Mouse (Mus musculus): Measurements from ENCODE around the gene Ccdc62.

Ccdc62 gene

GRCm38 (mm10) chr5:123935931-123936330 lies 5.5 kb downstream of the Ccdc62 start:
- DNase-seq (ENCODE audit: low spot score in 2 of 2), result no peak

GRCm38 (mm10) chr5:123938479-123938878 lies 8.0 kb downstream of the Ccdc62 start:
- DNase-seq (ENCODE audit: low spot score in 2 of 2), result no peak

DNA sequence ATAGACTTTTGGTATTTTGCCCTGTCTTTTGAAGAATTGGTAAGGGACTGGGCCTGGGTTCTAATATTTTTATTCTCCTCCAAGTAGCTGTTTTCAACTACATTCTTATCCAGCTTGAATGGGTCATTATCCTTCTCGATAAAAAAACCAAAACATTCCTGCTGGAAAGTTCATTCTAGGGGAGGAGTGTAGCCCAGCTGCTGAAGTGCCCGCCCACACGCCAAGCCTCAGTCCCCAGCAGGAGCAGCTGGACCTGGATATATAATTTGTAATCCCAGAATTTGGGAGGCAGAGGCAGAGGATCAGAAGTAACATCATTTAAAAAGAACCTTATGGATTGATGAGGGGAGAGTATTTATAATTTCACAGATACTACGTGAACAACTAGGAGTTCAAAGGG lies 16.1 kb downstream of the Ccdc62 start:
- DNase-seq (ENCODE audit: low spot score in 2 of 2), result no peak

GRCm38 (mm10) chr5:123947041-123947761 lies 16.7 kb downstream of the Ccdc62 start:
- peak in 1 of 2 experiments; percentile 42 for DNase-seq (ENCODE audit: low spot score in 2 of 2)

GRCm38 (mm10) chr5:123952365-123953045 lies 22.0 kb downstream of the Ccdc62 start:
- DNase-seq (ENCODE audit: low spot score in 2 of 2), result no peak

DNA sequence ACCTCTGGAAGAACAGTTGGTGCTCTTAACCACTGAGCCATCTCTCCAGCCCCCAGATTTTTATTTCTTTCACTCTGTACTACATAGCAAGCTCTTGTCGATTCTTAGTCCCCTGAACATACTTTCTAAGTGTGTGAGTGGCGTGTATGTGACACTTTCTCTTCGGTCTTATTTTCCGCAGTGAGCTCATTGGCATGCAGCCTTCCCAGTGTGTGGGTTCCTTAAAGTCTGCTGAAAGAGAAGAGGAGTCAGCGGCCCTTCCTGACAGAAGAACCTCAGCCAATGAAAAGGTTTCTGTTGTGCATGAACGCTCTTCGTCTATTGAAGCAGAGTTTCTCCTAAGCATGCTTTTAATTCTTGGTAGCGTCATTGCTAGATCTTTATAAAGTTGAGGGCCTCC lies 26.7 kb downstream of the Ccdc62 start:
- DNase-seq (ENCODE audit: low spot score in 2 of 2), result no peak

DNA sequence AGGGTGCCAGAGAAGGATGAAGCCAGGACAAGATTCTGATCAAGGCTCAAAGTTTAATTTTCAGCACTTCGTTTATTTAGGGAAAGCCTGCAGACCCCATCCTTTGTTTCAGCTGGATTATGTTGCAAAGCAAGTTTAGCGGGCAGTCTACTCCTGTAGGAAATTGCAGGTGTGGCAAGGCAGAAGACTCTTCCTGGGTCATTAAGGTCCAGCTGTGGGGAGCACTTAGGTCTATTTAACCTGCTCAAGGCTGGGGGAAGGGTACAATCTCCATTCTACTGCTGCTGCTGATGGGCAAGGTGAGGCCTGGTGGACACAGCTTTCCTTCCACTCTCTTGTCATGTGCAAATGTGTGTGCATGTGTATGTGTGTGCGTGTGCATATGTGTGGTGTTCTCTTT lies 28.5 kb downstream of the Ccdc62 start:
- no peak for DNase-seq (ENCODE audit: low spot score in 2 of 2)

DNA sequence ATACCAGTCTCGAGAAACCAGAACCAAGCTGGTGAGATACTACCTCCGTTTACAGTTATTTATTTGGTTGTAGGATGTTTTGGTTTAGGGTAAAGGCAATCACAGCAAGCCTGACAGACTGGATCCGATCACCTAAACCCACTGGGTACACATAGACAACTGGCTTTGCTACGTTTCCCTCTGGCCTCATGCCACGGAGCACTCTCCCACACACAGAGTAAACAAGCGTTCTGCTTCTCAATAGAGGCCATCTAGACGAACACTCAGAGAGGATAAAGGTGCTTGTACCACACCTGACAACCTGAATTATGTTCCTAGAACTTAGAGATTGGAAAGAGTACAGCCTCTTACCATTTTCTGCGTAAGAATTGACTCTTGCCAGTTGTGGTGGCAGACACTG lies 29.6 kb downstream of the Ccdc62 start:
- no peak for DNase-seq (ENCODE audit: low spot score in 2 of 2)

DNA sequence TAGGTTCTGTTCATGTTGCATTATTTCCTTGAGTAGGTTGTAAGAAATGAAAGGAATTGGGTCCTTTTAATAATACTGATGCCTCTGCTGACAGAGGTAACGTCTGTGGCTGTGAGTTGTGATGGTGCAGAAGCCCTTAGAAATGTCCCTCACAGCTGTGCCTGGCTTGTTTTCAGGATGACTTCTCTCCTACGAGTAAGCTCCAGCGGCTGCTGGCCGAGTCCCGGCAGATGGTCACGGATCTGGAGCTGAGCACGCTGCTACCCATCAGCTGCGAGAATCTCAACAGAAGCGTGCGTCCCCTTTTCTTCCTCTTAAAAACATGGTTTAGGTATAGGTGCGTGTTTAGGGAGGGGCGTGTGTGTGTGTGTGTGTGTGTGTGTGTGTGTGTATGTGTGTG lies 30.6 kb downstream of the Ccdc62 start:
- DNase-seq (ENCODE audit: low spot score in 2 of 2), result no peak

- DNase-seq (ENCODE audit: low spot score in 2 of 2), result no peak
These were observed 33.7 kb downstream of the Ccdc62 start for GRCm38 (mm10) chr5:123964208-123964607.

- DNase-seq (ENCODE audit: low spot score in 2 of 2), result no peak
These were observed 36.3 kb downstream of the Ccdc62 start for GRCm38 (mm10) chr5:123966759-123967158.

- no peak for DNase-seq (ENCODE audit: low spot score in 2 of 2)
These were observed 38.0 kb downstream of the Ccdc62 start for GRCm38 (mm10) chr5:123968468-123968867.

DNA sequence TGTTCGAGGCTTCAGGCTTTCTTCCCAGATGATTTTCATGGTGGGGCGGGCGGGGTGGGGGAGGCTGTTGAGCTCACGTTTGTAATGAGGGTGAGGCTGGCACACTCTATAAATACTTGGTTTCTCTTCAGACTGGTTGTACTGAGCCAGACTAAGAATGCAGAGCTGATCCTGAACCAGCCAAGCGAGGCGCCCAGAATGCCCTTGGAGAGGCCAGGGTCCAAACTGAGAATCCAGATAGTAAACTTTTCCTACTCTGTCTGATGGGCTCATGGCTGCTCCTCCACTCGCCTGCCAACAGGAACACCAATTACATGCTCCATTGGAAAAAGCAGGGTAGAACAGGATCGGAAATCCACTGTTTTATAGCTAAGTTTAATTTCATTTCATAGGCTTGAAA lies 38.7 kb downstream of the Ccdc62 start:
- DNase-seq (ENCODE audit: low spot score in 2 of 2), result no peak

DNA sequence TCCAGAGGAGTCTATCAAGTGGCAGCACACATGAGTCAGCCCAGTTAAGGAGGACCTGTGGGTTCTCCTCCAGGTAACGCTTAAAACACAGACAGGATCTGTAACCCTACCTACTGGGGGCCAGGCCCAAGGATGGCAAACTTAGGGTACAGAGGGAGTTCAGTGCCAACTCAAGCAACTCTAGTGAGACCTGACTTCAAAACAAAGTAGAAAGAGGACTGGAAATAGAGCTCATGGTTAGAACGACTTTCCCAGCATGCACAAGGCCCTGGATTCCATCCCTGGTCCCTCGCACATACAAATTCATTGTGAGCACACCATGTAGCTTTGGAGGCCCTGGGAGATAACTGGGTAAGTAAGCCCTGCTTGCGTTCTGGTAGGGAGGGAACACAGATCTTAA lies 40.1 kb downstream of the Ccdc62 start:
- DNase-seq (ENCODE audit: low spot score in 2 of 2), result no peak

DNA sequence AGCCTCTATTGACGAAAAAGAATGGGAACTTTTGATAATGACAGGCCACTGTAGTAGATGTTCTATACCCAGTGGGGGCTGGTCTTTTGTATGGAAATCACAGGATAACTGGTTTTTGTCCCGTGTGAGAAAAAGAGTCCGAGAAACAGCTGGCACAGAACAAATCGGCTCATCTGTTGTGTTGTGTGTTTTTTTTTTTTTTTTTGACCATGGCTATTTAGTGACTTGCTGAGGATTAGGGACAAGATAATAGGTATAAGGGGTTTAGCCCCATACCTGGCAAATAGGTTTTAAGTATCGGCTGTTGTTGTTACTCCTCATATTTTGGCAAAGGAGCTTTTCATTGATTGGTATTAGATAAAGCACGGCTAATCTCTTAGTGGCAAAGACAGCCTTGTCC lies 42.0 kb downstream of the Ccdc62 start:
- DNase-seq (ENCODE audit: low spot score in 2 of 2), result no peak

- peak; percentile 71 to 72 for DNase-seq (ENCODE audit: low spot score in 2 of 2)
These were observed 43.1 kb downstream of the Ccdc62 start, which contains the start of gene Hip1r for GRCm38 (mm10) chr5:123973299-123974178. Gene Hip1r, plus strand, starts transcription at chr5:123973628.

- no peak for DNase-seq (ENCODE audit: low spot score in 2 of 2)
These were observed 43.7 kb downstream of the Ccdc62 start for GRCm38 (mm10) chr5:123974179-123974485.

DNA sequence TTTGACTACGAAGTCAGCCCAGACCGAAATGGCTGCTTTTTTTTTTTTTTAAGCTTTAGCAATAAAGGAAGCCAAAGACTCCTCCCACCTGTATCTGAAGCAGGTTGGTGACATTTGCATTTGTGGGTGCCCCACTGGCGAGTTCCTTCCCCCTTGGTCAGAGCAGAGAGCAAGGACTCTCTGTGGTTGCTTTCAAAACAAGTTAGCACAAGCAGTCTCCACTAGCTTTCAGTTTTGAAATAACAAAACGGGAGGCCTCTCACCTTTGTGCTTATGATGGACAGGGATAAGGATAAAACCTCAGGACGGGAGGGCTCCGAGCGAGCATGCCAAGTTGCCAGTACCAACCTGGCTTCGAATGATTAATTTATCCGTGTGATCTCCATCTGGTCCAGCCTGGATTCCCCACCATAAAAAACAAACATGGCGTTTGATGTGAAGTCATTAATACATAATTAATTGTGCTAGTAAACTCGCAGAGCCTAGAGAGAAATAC lies 44.2 kb downstream of the Ccdc62 start:
- DNase-seq (ENCODE audit: low spot score in 2 of 2), result no peak

DNA sequence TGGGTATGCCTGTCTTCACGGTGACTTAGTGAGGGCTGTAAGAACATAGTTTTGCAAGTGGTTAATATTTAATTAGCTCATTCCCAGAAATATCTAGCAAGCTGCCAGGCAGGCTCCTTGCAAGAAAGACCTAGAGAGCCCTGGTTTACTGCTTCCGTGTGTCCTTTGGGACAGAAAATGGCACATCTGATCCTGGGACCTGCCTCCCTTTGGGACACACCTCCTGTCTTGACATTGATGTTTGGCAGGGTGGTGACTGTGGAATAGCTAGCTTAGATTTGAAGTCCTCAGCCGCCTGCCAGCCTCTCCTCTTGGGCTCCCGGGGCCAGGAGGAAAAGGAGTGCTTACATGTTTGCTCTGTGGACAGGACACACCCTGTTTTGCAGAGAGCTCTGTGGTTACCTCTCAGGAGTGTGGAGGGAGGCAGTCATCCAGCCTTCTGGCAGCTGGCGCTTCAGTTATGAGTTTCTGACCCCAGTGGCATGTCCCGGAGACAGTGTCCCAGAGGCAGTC lies 45.2 kb downstream of the Ccdc62 start:
- no peak for DNase-seq (ENCODE audit: low spot score in 2 of 2)

DNA sequence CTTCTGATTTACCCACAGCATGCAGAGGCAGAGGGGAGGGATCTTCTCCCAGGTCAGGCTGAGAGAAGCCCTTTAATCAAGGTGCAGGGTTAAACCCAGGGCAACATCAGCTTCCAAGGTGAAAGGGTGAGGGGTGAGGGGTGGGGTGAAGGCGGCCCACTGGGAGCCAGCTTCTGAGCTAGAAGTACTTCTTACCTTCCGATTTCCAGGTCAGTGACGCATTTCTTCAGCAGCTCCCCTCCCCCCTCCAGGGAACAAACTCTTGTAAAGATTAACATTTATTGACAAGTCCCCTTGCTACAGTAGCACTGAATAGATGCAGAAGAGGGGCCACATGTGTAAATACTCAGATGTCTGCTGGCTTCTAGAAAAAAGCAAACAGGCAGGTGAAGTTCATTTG lies 46.8 kb downstream of the Ccdc62 start:
- no peak for DNase-seq (ENCODE audit: low spot score in 2 of 2)

DNA sequence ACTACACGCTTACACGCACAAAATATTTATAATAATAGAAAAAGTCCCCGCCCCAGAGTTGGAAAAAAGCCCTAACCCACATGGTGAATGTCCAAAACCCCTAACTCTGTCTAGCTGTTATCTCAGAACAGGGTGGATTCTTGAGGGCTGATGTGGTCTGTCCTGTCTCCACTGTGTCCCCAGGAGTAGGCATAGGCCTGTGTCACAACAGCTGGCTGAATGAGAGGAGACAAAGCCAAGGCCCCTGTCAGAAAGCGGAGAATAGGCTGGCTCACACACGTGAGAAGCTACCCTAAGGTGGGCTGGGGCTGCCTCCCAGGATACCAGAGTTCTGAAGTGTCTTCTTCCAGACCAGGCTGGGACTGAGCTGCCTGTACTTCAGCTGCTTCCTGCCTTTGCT lies 47.7 kb downstream of the Ccdc62 start:
- DNase-seq (ENCODE audit: low spot score in 2 of 2), result no peak
